Comparison of ENCODE assay signal across 9 mouse cellular contexts in genomic region chr14:100213066-100213465, GRCm38 (mm10).
A peak's percentile ranks its signal among the peaks of the same experiment; 100 is the strongest.
DNase-seq lines count a peak whose midpoint lies in the region; ATAC-seq and TF ChIP-seq lines count a peak whose summit lies in the region.
"Had no signal": no experiment of that assay in that cellular context is flagged by ENCODE, and none has a peak within 500 bp of the region (broad histone marks: within the 10 kb centered on the region; RNA-seq: fewer than 3 reads in every experiment).

No protein-coding gene starts in this region.

- peak; percentile 38 for DNase-seq in kidney, adult 18-20 months
- DNase-seq in kidney, postnatal 4 days: no peak
- peak; percentile 42 to 50 for DNase-seq in heart, postnatal 36 days
- peak; percentile 7 for DNase-seq in lung, embryonic 14.5 days
- DNase-seq in neural tube, embryonic 10.5 days (ENCODE audit: extremely low spot score, low spot score): no peak

- no peak overlapping the region for H3K4me3 ChIP-seq in lung, embryonic 14.5 days (ENCODE audit: low read depth, low read length)
- H3K4me3 ChIP-seq in hindbrain, embryonic 12.5 days: no peak overlapping the region
- H3K4me3 ChIP-seq: liver, embryonic 15.5 days had no signal

- ATAC-seq in activated CD4-positive, CD25-positive, alpha-beta regulatory T cell, adult 4 months: peak; percentile 63
- ATAC-seq in lung, embryonic 14.5 days (ENCODE audit: insufficient read depth): no peak
- ATAC-seq in granulocyte monocyte progenitor cell, adult 5-6 weeks (replicated peaks; ENCODE audit: poor library complexity, severe bottlenecking): no peak
- ATAC-seq in hindbrain, embryonic 12.5 days (ENCODE audit: low FRiP score): no peak

- H3K27me3 ChIP-seq in lung, embryonic 14.5 days (ENCODE audit: insufficient read depth, low read length): no peaks in the 10 kb centered on the region
- H3K27me3 ChIP-seq in hindbrain, embryonic 12.5 days: no peaks in the 10 kb centered on the region
- H3K27me3 ChIP-seq: liver, embryonic 15.5 days had no signal

- H3K4me2 ChIP-seq in lung, embryonic 14.5 days: no peak overlapping the region
- no peak overlapping the region for H3K4me2 ChIP-seq in hindbrain, embryonic 12.5 days (replicated peaks)
- H3K4me2 ChIP-seq: liver, embryonic 15.5 days had no signal

- H3K9ac ChIP-seq in lung, embryonic 14.5 days: no peak overlapping the region
- no peak overlapping the region for H3K9ac ChIP-seq in hindbrain, embryonic 12.5 days
- H3K9ac ChIP-seq: liver, embryonic 15.5 days had no signal

- TF ChIP-seq CTCF in lung, embryonic 14.5 days (IDR thresholded peaks at IDR 0.05; ENCODE audit: low read depth): no peak

- H3K36me3 ChIP-seq in lung, embryonic 14.5 days (ENCODE audit: insufficient read depth): no peaks in the 10 kb centered on the region
- no peaks in the 10 kb centered on the region for H3K36me3 ChIP-seq in hindbrain, embryonic 12.5 days
- H3K36me3 ChIP-seq: liver, embryonic 15.5 days had no signal

- intact Hi-C loops in heart, postnatal 36 days (cut with DNase I): loop anchor here (2.0 kb wide), 1 partner anchor 74 kb away; no protein-coding TSS in a partner anchor

- H3K27ac ChIP-seq in lung, embryonic 14.5 days (ENCODE audit: low read depth): no peak overlapping the region
- no peak overlapping the region for H3K27ac ChIP-seq in hindbrain, embryonic 12.5 days
- H3K27ac ChIP-seq: liver, embryonic 15.5 days had no signal

- H3K4me1 ChIP-seq in lung, embryonic 14.5 days (ENCODE audit: insufficient read depth): no peaks in the 10 kb centered on the region
- peaks cover 9% of the 10 kb centered on the region for H3K4me1 ChIP-seq in hindbrain, embryonic 12.5 days
- H3K4me1 ChIP-seq: liver, embryonic 15.5 days had no signal

- 77% methylated on average over 7 of the region's 7 CpGs for WGBS in lung, embryonic 14.5 days
- WGBS in hindbrain, embryonic 12.5 days: 84% methylated on average over 7 of the region's 7 CpGs

- H3K9me3 ChIP-seq in lung, embryonic 14.5 days (ENCODE audit: low read depth, low read length): no peaks in the 10 kb centered on the region
- H3K9me3 ChIP-seq in hindbrain, embryonic 12.5 days (replicated peaks): no peaks in the 10 kb centered on the region
- H3K9me3 ChIP-seq: liver, embryonic 15.5 days had no signal

Comparison
In these comparisons a context has a peak if more than half of its experiments do, and no peak if none do; other contexts are left out.
1. DNase-seq: peak in kidney, adult 18-20 months (single experiment), heart, postnatal 36 days (2 of 2) and lung, embryonic 14.5 days (single experiment); none in kidney, postnatal 4 days (0 of 2) and neural tube, embryonic 10.5 days (single experiment).